Mouse (Mus musculus): ENCODE data around the gene F12.

Gene F12

GRCm38 (mm10) chr13:55413333-55413732 is 13.3 kb downstream of the F12 start:
- no peak for DNase-seq (ENCODE audit: low spot score)

GRCm38 (mm10) chr13:55412643-55413307 is 13.8 kb downstream of the F12 start:
- no peak for DNase-seq (ENCODE audit: low spot score)

- no peak for DNase-seq (ENCODE audit: low spot score)
Observed at GRCm38 (mm10) chr13:55411826-55412225, 14.8 kb downstream of the F12 start.

- DNase-seq (ENCODE audit: low spot score): no peak
Observed at GRCm38 (mm10) chr13:55408546-55409120, 18.0 kb downstream of the F12 start.

- DNase-seq (ENCODE audit: low spot score): no peak
Observed at GRCm38 (mm10) chr13:55407341-55407740, 19.3 kb downstream of the F12 start.

- DNase-seq (ENCODE audit: low spot score): no peak
Observed at GRCm38 (mm10) chr13:55405783-55406390, 20.7 kb downstream of the F12 start.

- DNase-seq (ENCODE audit: low spot score): peak; percentile 80
Observed at GRCm38 (mm10) chr13:55404853-55405782, 21.5 kb downstream of the F12 start.

- no peak for DNase-seq (ENCODE audit: low spot score)
Observed at GRCm38 (mm10) chr13:55403935-55404852, 22.4 kb downstream of the F12 start.

GRCm38 (mm10) chr13:55403266-55403665 is 23.3 kb downstream of the F12 start:
- no peak for DNase-seq (ENCODE audit: low spot score)

GRCm38 (mm10) chr13:55400039-55400346 is 26.6 kb downstream of the F12 start:
- DNase-seq (ENCODE audit: low spot score): no peak

GRCm38 (mm10) chr13:55399300-55400038 is 27.1 kb downstream of the F12 start:
- DNase-seq (ENCODE audit: low spot score): no peak

GRCm38 (mm10) chr13:55398088-55398487 is 28.5 kb downstream of the F12 start, which contains the start of gene Slc34a1:
Gene Slc34a1 (plus strand): TSS chr13:55398187.
- no peak for DNase-seq (ENCODE audit: low spot score)

GRCm38 (mm10) chr13:55392933-55393332 is 33.7 kb downstream of the F12 start:
- no peak for DNase-seq (ENCODE audit: low spot score)

GRCm38 (mm10) chr13:55391626-55392029 is 35.0 kb downstream of the F12 start:
- no peak for DNase-seq (ENCODE audit: low spot score)

- DNase-seq (ENCODE audit: low spot score): no peak
Observed at GRCm38 (mm10) chr13:55390644-55391043, 35.9 kb downstream of the F12 start.

GRCm38 (mm10) chr13:55381790-55382189 is 44.8 kb downstream of the F12 start:
- no peak for DNase-seq (ENCODE audit: low spot score)

- DNase-seq (ENCODE audit: low spot score): no peak
Observed at GRCm38 (mm10) chr13:55378907-55379580, 47.5 kb downstream of the F12 start.

- DNase-seq (ENCODE audit: low spot score): no peak
Observed at GRCm38 (mm10) chr13:55375877-55376276, 50.7 kb downstream of the F12 start.

- DNase-seq (ENCODE audit: low spot score): no peak
Observed at GRCm38 (mm10) chr13:55374206-55374924, 52.2 kb downstream of the F12 start.
